Mouse (Mus musculus) gastrocnemius, postnatal 10 days (tissue): ENCODE results near the gene Pgk1. TPM values are rescaled to one million over a fixed set of nuclear protein-coding genes. Genes with fewer than 3 reads are reported as not detected.
A peak's percentile ranks its signal among the peaks of the same experiment; 100 is the strongest.
"Not testable (repeated sequence)": the region's sequence is repeated elsewhere in the genome, so short reads cannot be mapped to it uniquely, and the experiment has no call there.

Source experiments
- DNase-seq: peaks from one replicate; pipeline ENCODE4 v3.0.0; 2021; ENCODE audit warnings: mixed read lengths
- long read RNA-seq, 2 experiments: library from polyadenylated mRNA; stranded (forward); transcript quantifications; one replicate each; pipeline ENCODE4 v2.0.0; 2021
- total RNA-seq, 2 experiments: library from RNA; stranded (reverse); gene quantifications; 2 replicates each; pipeline ENCODE4 v1.2.3; 2021

Pgk1 gene
- total RNA-seq = 1,000 to 10,000 TPM; 1,018 to 1,356 TPM
- long read RNA-seq, experiment 1, transcript Pgk1-201 (11 exons, 1,825 nt) = major isoform, 516 of 614 reads
- long read RNA-seq, experiment 1, partial matches to known transcripts = 84 of 614 reads
- long read RNA-seq, experiment 1, other reads (novel, unspliced or antisense) = 14 of 614 reads
- long read RNA-seq, experiment 2, transcript Pgk1-201 (11 exons, 1,825 nt) = major isoform, 1,013 of 1,243 reads
- long read RNA-seq, experiment 2, partial matches to known transcripts = 201 of 1,243 reads
- long read RNA-seq, experiment 2, other reads (novel, unspliced or antisense) = 29 of 1,243 reads

DNA sequence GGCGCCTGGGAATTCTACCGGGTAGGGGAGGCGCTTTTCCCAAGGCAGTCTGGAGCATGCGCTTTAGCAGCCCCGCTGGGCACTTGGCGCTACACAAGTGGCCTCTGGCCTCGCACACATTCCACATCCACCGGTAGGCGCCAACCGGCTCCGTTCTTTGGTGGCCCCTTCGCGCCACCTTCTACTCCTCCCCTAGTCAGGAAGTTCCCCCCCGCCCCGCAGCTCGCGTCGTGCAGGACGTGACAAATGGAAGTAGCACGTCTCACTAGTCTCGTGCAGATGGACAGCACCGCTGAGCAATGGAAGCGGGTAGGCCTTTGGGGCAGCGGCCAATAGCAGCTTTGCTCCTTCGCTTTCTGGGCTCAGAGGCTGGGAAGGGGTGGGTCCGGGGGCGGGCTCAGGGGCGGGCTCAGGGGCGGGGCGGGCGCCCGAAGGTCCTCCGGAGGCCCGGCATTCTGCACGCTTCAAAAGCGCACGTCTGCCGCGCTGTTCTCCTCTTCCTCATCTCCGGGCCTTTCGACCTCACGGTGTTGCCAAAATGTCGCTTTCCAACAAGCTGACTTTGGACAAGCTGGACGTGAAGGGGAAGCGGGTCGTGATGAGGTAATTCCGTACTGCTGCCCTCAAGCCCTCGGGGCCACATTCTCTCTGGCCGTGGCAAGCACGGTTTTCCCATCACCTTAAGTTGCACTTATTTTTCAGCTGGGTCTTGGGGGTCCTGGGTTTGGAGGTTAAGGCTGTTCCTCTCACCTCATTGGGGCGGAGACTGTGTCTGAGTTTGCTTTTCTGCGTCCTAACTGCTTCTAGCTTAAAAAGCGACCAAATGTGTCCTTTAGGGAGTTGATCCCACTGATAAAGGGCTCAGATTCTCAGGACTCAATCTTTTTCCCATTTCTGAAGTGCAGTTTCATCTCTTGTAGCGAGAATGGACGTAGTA is at the start of gene Pgk1:
Gene Pgk1 (plus strand): TSS at position 388 of the 937 bp plus-strand sequence.
- peak; percentile 81 for DNase-seq

DNA sequence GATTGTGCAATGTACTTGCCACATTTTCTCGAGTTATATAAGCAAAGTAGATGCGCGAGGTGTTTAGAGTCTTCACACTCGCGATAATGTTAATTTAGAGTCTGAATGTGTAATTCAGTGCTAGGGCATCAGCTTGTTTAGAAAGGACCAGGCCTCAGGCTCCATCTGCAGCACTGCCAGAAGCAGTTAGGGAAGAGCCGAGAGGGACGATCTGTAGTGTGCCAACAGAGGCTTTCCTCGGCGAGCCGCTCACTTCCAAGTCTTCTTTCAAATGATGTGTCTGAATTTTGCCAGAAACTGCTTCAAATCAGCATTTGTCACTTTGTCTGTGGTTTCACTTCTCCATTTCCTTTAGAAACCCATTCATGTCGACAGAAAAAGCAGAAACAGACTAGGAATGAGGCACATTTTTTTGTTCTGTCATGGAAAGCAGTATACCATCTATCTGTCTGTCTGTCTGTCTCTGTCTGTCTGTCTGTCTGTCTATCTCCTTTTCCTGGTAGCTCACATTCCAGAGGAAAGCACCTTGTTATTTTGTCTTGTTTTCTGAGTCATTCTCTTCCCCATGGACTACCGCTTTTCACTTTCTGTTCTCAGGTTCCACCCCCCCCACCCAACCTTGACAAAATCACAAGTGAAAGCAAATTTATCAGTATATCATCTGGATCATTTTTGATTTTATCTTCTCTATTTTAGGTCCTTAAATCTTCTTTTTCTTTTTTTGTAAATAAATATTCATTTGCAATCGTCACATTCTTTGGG is 47.4 kb upstream of the Pgk1 start:
- no peak for DNase-seq

DNA sequence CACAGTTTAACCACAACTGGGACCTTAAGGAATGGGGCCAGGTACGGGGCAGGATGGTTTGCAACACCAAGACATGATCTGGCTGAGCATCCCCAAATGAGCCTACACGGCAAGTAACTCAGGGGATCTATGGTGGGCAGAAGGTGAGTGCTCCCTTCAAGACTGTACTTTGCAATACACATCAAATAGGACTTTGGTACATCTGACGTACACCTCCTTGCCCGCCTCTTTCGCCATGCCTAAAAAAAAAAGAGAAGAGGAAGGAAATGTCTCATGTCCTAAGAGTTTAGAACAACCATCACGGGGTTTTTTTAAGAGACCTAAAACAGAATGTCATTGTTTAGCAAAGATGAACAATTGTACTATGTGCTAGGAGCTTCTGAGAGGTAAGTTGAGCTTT is 44.0 kb upstream of the Pgk1 start, which contains the start of gene Tlr13:
Gene Tlr13 (plus strand): TSS at position 269 of the 400 bp plus-strand sequence.
- DNase-seq = no peak

DNA sequence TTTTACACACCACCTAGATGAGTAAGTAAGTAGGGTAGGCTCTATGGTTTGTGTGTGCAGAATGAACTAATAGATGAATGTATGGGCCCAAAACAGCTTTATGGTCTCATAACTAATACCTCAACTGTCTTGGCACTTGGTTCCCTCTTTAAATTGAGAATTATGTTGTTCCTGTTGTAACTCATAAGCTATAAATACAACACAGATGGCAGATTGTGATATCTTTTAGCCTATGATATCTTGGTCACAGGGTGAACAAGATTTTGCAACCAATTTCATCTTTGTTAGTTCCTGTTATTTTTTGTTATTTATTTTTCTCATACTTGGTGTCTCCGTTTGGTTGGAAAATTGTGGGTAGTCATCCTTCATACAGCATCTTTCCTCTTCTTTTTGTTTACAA is 38.7 kb upstream of the Pgk1 start:
- DNase-seq = no peak

DNA sequence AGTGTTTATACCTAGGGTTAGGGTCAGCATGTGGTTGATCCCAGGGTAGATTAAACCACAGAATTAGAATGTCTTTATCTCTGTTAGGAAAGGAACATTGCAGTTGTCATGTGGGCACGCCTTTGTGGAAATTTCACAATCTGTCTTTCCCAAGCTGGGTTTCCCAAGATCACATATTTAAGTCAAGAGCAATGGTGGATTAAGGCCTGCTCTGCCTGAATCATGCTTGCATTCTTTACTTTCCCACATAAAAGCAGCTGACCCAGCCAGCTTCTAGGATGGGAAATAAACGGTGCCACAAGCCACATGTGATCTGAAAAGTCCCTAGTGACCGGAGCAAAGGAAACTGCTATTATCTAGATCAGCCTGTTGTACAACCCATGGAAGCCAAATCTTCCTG is 37.4 kb upstream of the Pgk1 start:
- DNase-seq = no peak

DNA sequence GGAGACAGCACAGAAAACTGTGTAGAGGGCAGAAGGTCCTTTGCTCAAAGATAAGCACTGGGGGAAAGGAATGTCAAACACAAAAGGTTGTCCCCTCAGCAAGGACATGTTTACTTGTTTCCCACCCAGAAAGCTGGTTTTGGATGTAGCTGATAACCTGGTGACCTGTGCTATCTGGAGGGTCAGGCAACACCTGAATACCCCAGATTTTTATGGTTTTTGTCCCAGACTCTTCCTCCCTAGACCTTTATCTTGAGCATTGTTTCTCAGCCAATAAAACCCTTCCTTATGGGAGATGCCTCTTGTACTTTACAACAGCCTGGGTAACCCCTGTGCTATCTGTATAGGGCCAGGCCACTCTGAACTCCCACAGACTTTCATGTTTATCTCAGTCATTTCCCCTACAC is 32.7 kb upstream of the Pgk1 start:
- no peak for DNase-seq

DNA sequence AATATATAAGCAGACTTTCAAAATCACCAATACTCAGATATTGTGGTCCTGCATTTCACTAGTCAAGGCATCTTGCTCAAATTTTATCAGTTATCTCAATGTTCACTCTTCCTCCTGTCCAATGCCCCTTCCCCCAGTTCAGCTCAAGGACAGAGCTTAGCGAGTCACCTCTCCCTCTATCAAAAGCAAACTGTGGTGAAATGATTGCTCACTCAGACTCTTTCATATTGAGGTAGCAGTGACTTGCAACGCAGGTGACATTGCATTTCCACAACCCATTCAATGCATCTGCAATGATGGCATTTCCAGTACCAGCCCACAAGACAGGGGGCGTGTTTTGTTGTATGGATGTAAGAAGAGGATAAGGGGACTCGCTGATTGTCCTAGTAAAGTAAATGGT is 31.0 kb upstream of the Pgk1 start:
- DNase-seq = no peak

DNA sequence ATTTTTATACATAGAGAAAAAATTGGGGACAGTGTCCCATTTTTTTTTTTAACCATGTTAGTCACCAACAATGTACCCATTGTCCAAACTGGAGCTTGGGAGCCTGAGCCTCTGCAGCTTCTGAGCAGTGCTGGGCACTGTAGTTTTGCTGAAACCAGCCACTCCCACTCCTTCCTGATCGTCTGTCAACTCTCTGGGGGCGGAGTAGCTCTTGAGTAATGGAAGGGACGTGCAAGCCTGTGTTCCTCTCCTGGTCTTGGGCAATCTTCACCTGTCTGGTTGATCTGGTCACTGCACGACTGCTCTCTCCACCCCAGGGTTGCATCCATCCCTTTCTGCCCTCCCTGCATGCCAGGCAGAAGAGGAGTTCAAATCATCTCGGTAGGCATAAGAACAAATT is 22.9 kb upstream of the Pgk1 start:
- DNase-seq = no peak

DNA sequence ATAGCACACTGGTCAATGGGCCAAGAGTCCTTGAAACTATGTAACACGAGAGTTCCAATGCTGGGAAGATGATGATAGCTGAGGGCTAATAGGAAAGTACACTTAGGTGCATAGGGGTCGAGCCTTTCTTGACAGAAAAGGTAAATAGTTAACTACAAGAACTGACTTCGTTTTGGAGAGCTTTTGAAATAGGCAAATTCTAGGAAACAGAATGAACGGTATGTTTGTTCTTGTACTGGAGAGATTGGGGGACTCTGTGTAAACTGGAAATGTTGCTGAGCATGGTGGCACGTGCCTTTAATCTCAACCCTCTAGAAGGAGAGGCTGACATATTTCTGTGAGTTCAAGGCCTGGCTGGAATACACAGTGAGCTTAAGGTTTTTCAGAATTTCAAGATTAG is 22.3 kb upstream of the Pgk1 start:
- DNase-seq = no peak

DNA sequence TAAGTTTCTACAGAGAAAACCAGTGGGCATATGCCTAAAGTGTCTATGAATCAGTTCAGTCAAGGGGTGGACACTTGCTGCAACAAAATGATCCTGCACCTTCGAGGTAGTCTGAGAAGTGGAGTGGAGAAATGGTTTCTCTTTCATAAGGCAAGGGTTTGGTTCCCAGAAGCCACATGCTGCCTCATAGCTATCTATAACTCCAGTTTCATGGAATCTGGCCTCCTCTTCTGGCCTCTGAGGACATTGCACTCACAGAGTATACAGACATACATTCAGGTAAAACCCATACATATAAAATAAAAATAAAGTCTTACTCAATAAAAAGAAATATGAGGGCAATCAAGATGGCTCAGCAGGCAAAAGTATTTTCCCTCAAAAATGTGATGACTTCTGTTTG is 21.8 kb upstream of the Pgk1 start:
- DNase-seq = no peak

DNA sequence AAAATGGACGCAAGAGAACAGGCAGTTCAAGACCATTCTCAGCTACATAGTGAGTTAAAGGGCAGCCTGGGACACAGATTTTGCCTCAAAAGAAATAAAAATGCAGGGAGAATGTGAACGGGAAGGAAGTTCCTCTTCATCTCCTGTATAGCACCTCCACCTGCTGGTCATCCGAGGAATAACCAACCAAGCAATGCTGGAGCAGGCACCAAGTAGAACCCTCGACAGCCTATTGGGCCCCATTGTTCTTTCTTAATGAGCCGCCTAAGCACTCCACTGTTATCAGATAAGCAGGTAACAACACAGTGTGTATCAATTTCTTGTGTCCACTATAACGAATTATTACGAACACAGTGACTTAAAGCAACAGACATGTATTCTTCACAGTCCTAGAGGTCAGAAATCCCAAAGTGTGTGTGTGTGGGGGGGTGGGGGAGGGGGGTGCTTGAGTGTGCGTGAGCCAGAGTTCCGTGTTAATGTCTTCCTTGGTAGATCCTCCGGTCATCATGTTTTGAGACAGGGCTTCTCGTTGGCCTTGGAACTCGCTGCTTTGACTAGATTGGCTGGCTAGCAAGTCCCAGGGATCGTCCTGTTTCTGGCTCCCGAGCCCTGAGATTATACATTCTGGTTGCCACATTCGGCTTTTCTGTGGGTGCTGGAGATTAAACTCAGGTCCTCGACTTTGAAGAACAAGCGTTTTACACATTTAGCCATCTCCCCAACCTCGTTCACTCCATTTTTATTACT is 15.6 kb upstream of the Pgk1 start:
- peak; percentile 67 for DNase-seq

DNA sequence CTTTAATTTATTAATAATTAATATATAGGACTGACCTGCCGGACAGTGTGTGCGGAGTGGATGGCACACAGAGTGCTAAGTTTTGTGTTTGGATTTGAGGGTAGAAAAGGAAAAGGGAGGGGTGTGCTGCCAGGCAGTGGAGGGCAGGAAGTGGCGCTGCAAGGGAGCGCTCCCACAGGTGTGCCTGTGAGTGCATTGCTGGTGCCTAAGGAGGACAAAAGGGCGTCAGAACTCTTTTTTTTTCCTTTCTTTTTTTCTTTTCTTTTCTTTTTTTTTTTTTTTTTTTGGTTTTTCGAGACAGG is 15.1 kb upstream of the Pgk1 start:
- DNase-seq = no peak

DNA sequence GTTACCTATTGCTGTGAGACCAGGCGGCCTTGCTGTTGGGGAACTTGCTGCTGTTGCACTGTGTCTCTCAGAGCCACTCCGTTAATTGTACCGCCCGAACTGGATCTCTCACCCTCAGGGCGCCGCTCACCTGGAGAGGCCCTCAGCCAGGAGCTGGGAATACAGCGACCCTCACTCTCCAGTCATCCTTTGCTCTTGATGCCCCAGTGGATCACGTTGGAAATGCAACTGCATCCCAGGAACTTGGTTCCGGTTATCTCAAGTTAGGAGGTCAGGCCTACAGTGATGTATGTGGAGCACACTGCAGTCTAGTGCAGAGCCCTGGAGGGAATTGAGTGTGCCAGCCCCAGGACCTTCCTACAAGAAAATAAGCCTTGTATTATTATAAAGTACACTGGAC is 10.6 kb upstream of the Pgk1 start:
- DNase-seq = no peak

DNA sequence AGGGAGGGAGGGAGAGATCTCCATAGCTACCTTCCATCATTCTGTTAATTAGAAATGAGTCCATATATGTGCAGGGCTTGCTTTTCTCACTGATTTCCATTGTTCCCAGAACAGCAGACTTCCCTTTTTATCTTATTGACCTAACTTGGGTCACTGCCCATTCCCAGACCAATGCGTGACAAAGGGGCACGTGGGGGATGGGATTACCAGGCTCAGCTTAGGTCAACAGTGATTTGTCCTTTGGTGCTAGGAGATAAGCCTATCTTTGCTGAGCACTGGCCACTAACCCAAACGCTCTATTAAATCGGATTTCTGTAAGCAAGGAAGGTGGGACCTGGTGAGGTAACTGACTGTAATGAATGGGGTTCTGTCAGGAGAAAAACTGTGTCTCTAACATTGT is 2.6 kb upstream of the Pgk1 start:
- DNase-seq = no peak

DNA sequence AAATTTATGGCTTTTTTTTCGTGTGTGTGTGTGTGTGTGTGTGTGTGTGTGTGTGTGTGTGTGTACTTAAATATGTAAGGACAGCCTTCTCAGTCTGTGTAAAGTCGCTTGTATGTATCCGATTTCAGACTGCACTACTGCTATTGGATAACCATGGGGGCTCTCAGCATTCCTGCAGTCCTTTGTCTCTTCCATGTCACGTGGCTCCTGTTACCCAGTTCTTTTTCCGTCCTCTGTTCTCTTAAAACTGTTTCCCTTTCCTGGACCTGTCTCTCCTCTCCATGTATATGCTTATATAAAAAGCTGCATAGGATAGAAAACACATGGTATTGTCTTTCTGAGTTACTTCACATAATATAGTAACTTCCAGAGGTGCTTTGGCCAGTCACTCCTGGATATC is 1.2 kb upstream of the Pgk1 start:
- DNase-seq = no peak

DNA sequence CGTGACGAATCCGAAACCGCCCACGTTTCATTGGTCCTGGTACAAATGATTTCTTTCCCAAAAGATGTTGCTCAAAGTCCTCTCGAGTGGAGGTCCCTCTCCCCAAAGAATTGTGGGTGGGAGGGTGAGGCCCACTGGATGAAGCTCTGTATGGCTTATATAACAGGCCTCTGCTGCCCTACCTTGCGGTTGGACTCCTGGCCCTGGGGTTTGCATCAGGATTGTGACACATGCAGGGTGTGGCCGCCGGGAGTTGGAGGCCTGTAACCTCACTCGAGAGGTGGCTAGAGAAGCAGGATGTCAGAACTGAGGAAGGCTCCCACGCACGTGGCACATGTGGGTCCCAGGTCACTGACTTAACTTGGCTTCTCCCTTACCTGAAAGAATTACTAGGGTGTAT is 837 bp downstream of the Pgk1 start:
- DNase-seq = peak; percentile 6

DNA sequence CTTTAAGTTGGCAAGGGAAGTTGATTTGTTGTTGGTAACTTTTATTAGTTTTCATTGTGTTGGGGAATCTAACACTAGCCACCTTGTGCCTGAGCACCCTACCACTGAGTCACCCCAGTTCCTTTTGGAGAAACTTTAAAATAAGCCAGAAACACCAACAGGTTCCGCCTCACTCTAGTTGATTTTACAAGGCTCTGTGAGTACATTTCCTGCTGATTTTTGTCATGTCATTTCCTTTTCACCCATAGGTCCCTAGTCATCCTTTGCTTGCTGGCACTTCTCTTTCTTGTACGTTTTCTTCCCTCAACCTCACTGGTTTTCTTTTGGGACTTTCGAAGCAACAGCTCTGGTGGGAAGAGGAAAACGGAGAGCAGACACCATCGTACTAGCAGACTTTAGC is 2.5 kb downstream of the Pgk1 start:
- DNase-seq = no peak

DNA sequence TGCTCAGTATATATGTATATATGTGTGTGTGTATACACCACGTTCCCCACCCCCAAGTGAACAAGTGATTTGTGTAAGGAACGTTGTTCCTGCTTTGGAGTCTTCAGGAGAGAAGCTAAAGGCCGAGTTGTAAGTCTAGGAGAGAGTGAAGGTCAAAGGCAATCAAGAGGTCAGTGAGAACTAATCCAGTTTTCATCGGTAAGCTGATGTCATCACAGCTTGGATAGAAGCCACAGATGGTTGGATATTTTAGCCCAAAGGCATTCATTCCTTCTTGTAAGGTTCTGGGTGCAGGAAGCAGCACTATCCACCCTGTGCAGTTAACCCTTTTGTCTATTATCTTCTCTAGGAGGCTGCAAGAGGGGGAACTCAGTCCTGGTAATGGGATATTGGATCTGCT is 3.2 kb downstream of the Pgk1 start:
- no peak for DNase-seq

DNA sequence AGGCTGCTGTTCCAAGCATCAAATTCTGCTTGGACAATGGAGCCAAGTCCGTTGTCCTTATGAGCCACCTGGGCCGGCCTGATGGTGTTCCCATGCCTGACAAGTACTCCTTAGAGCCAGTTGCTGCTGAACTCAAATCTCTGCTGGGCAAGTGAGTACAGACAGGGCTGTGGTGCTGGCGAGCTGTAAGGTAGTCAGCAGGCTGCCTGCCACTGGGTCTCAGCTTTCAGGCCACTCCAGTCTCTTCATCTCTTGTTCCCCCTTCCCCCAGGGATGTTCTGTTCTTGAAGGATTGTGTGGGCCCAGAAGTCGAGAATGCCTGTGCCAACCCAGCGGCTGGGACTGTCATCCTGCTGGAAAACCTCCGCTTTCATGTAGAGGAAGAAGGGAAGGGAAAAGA is 7.5 kb downstream of the Pgk1 start:
- not testable (repeated sequence) for DNase-seq

DNA sequence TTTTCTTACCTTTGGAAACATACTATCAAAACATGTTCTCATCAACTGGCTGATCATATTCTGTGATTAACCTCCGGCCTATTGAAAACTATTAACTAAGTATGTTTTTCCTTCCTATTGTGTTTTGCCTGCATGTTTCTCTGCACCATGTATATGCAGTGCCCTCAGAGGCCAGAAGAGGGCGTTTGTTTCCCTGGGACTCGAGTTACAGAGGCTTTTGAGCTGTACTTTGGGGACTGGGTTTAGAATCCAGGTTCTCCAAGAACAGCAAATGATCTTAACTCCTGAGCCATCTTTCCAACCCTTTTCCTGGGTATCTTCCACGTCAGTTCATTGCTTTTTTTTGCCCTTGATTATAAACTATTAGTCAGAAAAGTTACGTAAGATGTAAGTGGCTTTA is 10.4 kb downstream of the Pgk1 start:
- no peak for DNase-seq

DNA sequence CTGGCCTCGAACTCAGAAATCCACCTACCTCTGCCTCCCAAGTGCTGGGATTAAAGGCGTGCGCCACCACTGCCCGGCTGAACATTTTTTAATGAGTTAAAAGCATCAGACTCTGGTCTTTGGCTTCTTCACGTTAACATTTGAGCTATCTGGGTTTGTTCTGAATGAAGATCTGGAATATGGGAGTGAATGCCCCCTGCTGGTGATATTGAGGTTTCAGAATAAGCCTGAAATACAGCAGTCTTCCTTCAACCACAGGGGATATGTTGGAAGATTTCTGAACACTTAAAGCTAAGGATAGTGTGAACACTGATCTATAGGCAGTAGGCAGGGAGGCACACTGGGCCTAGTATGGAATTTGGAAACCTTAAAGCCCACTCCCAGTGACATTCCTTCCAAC is 12.0 kb downstream of the Pgk1 start:
- DNase-seq = no peak

DNA sequence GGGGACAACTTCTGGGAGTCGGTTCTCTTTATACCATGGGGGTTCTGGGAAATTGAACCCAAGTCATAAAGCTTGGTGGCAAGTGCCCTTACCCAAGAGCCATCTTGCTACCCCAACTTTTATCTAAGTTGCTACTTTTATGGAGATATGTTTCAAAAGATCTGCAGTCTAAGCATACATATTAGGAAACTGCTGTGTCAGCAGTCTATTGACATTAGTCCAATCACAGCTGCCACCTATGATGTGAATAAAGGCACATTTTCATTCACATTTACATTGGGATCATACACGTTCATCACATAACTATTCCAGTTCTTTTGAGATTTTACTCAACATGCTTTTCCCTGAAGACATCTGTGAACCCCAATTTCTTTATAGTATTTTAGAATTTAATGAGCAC is 22.2 kb downstream of the Pgk1 start:
- DNase-seq = no peak
